Mouse (Mus musculus) MEL (cell line): ENCODE data around the gene Efnb1.

Source experiments
- CHD2 ChIP-seq: IDR thresholded peaks from 2 replicates; pipeline ENCODE4 v1.6.1; 2011; ENCODE audit warnings: low read length, improper control_type of control experiment
- CTCF ChIP-seq, 3 experiments: IDR thresholded peaks in 2 of 3; conservative IDR thresholded peaks in 1 of 3; 2 replicates each; pipeline ENCODE4 v1.5.1; 2011 to 2012; ENCODE audit warnings: low read length in 3 of 3, low read depth in 2 of 3, mild to moderate bottlenecking in 2 of 3, improper control_type of control experiment in 1 of 3, inconsistent platforms in 1 of 3, mixed read lengths in 1 of 3, moderate library complexity in 1 of 3; ENCODE audit not compliant: control insufficient read depth in 1 of 3, insufficient read depth in 1 of 3, poor library complexity in 1 of 3, severe bottlenecking in 1 of 3
- EP300 ChIP-seq, 2 experiments: IDR thresholded peaks; 2 replicates each; pipeline ENCODE4 v1.6.1; 2011; ENCODE audit warnings: improper control_type of control experiment in 2 of 2, low read length in 2 of 2, low read depth in 1 of 2, mild to moderate bottlenecking in 1 of 2
- POLR2A ChIP-seq, 2 experiments: IDR thresholded peaks; 2 replicates each; pipeline ENCODE4 v1.6.1; 2011 to 2012; ENCODE audit warnings: low read length in 2 of 2, mild to moderate bottlenecking in 2 of 2, control low read depth in 1 of 2, improper control_type of control experiment in 1 of 2, low read depth in 1 of 2, moderate library complexity in 1 of 2; ENCODE audit not compliant: control insufficient read depth in 1 of 2, insufficient read depth in 1 of 2, poor library complexity in 1 of 2
- RCOR1 ChIP-seq: IDR thresholded peaks from 2 replicates; pipeline ENCODE4 v1.6.1; 2012; ENCODE audit warnings: low read depth, mild to moderate bottlenecking, inconsistent platforms, low read length, improper control_type of control experiment
- ZC3H11A ChIP-seq: IDR thresholded peaks from 2 replicates; pipeline ENCODE4 v1.6.1; 2012; ENCODE audit warnings: low read depth, mild to moderate bottlenecking, inconsistent platforms, low read length, improper control_type of control experiment

GRCm38 (mm10) chrX:99152141-99152540 lies 16.2 kb downstream of the Efnb1 start:
- TF ChIP-seq POLR2A (IDR thresholded peaks at IDR 0.05; ENCODE audit: control insufficient read depth in 1 of 2, insufficient read depth in 1 of 2, low read depth in 1 of 2, low read length in 2 of 2, poor library complexity in 1 of 2) (no peak), EP300 (IDR thresholded peaks at IDR 0.05; ENCODE audit: low read depth in 1 of 2, low read length in 2 of 2) (no peak), CTCF (IDR thresholded peaks at IDR 0.05 in 2 of 3, conservative IDR thresholded peaks at IDR 0.05 in 1 of 3; ENCODE audit: control insufficient read depth in 1 of 3, insufficient read depth in 1 of 3, low read depth in 2 of 3, low read length in 3 of 3, poor library complexity in 1 of 3, severe bottlenecking in 1 of 3) (no peak), CHD2 (no peak), RCOR1 (no peak), ZC3H11A (no peak)
